Comparison of ENCODE assay signal across 9 mouse cellular contexts in genomic region chr3:104104942-104105341, GRCm38 (mm10).
A peak's percentile ranks its signal among the peaks of the same experiment; 100 is the strongest.
DNase-seq lines count a peak whose midpoint lies in the region; TF ChIP-seq lines count a peak whose summit lies in the region.
"Had no signal": no experiment of that assay in that cellular context is flagged by ENCODE, and none has a peak within 500 bp of the region (broad histone marks: within the 10 kb centered on the region; RNA-seq: fewer than 3 reads in every experiment).

No protein-coding gene starts in this region.

- intact Hi-C loops in gastrocnemius, adult 2 months (cut with DNase I): loop anchor here (5.0 kb wide), 1 partner anchor 337 kb away; no protein-coding TSS in a partner anchor
- intact Hi-C loops in gastrocnemius, postnatal 36 days (cut with DNase I): loop anchor here (5.0 kb wide), 1 partner anchor 337 kb away; no protein-coding TSS in a partner anchor

- no peak overlapping the region for H3K27ac ChIP-seq in gastrocnemius, adult 2 months
- H3K27ac ChIP-seq: neural tube, embryonic 13.5 days had no signal

- TF ChIP-seq CTCF in gastrocnemius, adult 2 months (IDR thresholded peaks at IDR 0.05): peak; percentile 64

- H3K4me3 ChIP-seq in gastrocnemius, adult 2 months: no peak overlapping the region
- H3K4me3 ChIP-seq: neural tube, embryonic 13.5 days had no signal

- peak; percentile 39 for DNase-seq in gastrocnemius, adult 2 months
- DNase-seq in gastrocnemius, postnatal 36 days: no peak
- peak; percentile 54 for DNase-seq in right cerebral cortex, postnatal 14 days
- DNase-seq in right cerebral cortex, postnatal 36 days (ENCODE audit: low spot score in 2 of 2): no peak
- DNase-seq in cerebellum, postnatal 10 days: peak; percentile 77 to 79
- DNase-seq in kidney, postnatal 4 days: peak; percentile 72 to 75
- DNase-seq in naive thymus-derived CD4-positive, alpha-beta T cell, adult 2 months (ENCODE audit: low read depth): peak; percentile 72
- DNase-seq in urinary bladder, postnatal 36 days (ENCODE audit: low spot score in 2 of 2): no peak

Comparison
In these comparisons a context has a peak if more than half of its experiments do, and no peak if none do; other contexts are left out.
1. DNase-seq: peak in gastrocnemius, adult 2 months (single experiment), right cerebral cortex, postnatal 14 days (single experiment), cerebellum, postnatal 10 days (2 of 2), kidney, postnatal 4 days (2 of 2) and naive thymus-derived CD4-positive, alpha-beta T cell, adult 2 months (single experiment); none in gastrocnemius, postnatal 36 days (0 of 2), right cerebral cortex, postnatal 36 days (0 of 2) and urinary bladder, postnatal 36 days (0 of 2).